Mouse (Mus musculus) cerebellum, postnatal 36 days (tissue): ENCODE results near the gene Cep41.
A peak's percentile ranks its signal among the peaks of the same experiment; 100 is the strongest.

Experiments used
- DNase-seq, 2 experiments: peaks; one replicate each; pipeline ENCODE4 v3.0.0; 2021 to 2022; ENCODE audit warnings: mixed read lengths in 2 of 2

Cep41 gene

DNA sequence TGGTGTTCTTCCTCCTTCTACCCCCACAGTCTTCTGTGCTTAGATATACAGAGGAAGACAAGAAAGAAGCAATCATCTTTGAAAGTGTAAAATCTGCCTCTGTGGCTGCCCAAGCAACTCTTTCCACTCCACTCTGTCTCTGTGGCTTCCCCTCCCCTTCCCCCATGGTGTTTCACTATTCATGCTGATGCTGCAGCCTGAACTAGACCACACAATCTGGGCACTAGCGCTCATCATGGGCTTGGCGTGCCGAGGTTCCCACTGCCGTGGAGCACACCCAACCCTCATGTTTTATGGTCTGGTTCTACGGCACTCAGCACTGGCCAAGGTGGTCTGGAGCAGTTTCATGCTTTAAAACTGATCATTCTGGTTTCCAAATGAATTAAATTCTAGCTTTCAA, 21.9 kb downstream of the Cep41 start:
- no peak for DNase-seq

GRCm38 (mm10) chr6:30667585-30667984, 26.0 kb downstream of the Cep41 start:
- DNase-seq = no peak

- no peak for DNase-seq
Observed at GRCm38 (mm10) chr6:30666043-30666442, 27.5 kb downstream of the Cep41 start.

- no peak for DNase-seq
Observed at GRCm38 (mm10) chr6:30665296-30665695, 28.3 kb downstream of the Cep41 start.

GRCm38 (mm10) chr6:30664776-30665175, 28.8 kb downstream of the Cep41 start:
- DNase-seq = no peak

GRCm38 (mm10) chr6:30658619-30659018, 34.9 kb downstream of the Cep41 start:
- DNase-seq = no peak

GRCm38 (mm10) chr6:30657279-30657678, 36.3 kb downstream of the Cep41 start:
- DNase-seq = no peak

DNA sequence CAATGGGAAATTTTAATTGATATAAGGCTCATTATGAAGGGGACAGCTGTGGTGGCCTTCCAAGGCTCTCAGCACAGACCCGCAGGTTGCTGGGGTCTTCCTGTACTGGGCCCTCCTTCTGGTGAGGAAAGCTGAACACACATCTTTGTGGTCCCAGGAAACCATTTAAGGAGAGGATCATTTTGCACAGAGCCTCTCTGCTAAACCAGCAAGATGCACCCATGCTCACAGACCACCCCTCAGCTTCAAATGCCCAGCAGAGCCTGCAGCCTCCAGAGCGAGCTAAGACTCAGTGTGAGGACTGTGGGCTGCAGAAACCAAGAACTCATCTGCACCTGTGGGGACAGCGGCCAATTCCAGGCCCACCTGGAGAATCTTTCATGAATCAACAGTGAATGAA, 38.6 kb downstream of the Cep41 start:
- no peak for DNase-seq

DNA sequence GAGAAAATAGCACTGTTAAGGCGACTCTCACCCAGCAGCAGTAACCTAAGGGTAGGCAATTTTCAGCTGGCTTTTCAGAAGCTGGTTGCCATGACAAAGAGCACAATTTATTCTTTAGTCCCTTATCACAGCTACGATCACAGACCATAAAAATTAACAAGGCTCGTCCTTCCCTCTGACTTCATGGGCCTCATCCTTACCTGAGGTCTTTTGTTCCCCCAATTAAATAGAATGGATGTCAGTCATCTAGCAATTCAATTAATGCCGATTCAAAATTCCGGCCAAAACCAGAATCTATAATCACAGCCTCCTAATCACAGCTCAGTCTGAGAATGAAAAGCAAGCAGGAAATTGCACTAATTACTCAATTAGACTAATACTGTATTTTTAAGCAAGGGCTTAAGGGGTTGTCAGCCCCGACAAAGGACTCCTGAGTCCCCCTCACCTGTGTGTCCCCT, 39.1 kb downstream of the Cep41 start:
- no peak for DNase-seq

DNA sequence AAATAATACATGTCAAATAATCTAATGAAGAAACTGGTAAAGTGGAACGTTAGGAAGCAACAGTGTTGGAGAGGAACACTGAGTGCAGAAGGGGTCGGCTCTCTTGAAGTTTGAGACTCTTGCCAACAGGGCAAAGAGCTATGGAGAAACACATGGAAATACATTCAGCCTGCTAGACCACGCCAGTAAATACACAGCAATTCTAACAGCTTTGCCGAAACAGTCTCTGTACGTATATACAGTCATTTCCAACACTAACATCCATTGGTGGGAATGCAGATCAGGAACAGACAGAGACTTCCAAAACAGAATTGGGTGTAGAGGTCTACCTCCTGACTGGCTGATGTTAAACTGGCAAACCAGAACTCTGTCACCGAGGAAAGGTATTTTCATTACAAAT, 40.0 kb downstream of the Cep41 start:
- DNase-seq = no peak

DNA sequence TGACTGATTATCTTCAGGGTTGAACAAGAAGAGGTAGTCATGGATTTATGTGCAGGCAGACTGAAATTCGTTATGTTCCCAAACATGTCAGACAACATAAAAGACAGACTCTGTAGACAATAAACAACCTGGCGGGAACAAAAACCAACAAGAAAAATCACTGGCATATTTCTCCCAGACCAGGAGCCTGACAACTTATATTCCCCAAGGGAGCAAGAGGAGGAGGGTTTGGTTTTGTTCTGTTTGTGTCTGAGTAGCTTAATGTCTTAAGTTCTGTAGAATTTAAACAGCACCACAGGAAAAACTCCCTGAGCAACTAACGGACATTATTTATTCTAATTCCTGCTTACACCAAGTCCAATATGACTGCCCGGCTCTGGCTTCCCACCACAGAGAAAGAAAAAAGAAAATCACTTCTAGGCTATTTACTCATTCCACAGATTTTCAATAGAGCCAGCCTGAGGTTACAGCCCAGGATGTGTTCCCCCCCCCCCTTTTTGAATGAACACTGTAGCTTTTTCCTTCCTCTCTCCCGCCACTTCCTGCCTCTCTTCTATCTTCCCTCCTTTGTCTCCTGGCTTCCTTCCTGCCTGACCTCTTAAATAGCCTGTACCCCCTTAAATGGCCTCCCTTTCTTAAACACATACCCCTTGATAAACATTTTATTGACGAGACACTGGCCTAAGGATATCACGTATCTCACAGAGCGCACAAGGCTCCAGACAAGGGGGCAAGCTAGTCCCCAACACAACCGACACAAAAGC, 40.9 kb downstream of the Cep41 start:
- DNase-seq = no peak

GRCm38 (mm10) chr6:30649651-30650296, 43.8 kb downstream of the Cep41 start:
- no peak for DNase-seq

DNA sequence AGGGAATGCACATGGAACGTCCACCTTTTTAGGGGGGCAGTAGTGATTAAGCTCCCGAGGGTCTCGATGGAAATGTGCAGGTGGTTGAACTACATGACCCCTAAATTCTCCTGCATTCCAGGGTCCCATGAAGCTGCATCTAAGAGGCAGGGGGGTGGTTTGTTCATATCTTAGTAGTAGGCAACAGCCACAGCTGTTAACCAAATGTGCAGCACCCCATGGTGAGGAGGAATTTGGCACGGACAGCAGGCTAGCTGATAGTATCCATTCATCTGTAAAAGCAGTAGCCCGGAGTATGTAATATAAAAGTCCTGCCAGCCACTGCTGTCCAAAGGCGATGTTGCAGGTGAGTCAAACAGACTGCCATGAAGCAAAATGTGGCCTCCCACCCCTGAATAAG, 48.2 kb downstream of the Cep41 start:
- no peak for DNase-seq

- DNase-seq = no peak
Observed at GRCm38 (mm10) chr6:30644462-30644861, 49.1 kb downstream of the Cep41 start.

DNA sequence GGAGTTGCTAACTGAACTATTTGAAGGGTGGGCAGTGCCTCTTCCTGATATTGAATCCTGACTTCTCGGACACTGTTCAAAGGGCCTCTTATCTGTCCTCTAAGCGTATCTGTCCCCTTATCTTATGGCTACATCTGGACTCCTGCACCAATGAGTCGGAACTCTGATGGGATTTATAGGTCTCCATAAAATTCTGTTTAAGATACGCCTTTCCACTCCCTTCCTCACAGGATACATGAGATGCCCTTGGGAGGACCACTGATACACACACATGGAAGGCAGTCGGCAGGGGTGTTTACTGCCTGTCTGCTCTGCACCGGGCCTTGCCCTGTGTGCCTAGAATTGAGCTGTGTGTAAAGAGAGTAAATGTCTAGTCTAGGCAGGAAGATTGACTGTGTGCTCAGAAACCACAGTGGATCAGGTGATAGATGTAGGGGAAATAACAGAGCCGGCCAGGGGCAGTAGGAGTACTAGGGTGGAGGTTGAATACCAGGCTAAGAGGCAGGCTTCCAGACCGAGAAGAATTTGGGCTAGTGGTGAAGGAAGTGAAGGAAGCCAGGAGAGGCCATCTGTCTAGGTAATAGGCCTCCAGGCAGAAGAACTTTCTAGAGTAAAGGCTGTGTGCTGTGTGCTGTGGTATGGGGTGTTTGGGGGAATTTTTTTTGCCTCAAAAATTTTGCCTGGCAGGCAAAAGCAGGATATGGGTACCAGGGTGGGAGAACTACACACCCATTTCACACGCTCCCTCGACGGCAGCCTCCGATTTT, 49.7 kb downstream of the Cep41 start:
- DNase-seq = no peak

- DNase-seq = no peak
Observed at GRCm38 (mm10) chr6:30638674-30639268, 54.8 kb downstream of the Cep41 start, which contains the start of gene Cpa1. TSS of gene Cpa1 (plus strand) at chr6:30639218.

DNA sequence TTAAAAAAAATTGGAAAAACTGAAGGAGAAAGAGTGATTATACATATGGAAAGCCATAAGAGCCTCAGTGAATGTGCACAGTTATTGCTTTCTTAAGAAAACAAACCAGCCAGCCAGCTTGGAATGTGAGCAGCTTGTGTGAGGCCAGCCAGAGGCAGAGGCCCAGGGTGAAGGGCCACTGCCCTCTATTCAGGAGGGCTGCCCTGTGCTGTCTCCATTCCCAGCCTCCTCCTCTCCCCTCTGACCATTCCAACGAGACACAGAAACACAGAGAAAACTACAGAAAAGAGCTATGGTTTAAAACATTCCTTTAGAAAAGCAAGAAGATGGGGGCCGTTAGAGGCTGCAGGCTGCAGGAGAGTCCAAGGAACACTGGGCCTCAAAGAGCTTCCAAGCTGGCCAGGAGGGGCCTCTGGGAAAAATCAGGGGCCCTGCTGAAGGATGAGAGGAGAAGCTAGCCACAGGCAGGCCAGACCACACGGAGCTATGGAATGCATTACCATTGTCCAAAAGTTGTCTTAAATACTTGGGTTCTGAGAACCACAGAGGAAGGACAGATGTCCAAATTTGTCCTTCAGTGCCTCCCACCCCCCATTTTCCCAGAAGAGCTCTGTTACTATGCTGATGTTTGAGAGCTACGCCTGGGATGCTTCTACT, 57.2 kb downstream of the Cep41 start:
- DNase-seq = no peak

- DNase-seq = no peak
Observed at GRCm38 (mm10) chr6:30635361-30635862, 58.1 kb downstream of the Cep41 start.

GRCm38 (mm10) chr6:30629989-30630388, 63.6 kb downstream of the Cep41 start:
- no peak for DNase-seq

GRCm38 (mm10) chr6:30628152-30628551, 65.4 kb downstream of the Cep41 start:
- DNase-seq = peak; percentile 14 to 18

DNA sequence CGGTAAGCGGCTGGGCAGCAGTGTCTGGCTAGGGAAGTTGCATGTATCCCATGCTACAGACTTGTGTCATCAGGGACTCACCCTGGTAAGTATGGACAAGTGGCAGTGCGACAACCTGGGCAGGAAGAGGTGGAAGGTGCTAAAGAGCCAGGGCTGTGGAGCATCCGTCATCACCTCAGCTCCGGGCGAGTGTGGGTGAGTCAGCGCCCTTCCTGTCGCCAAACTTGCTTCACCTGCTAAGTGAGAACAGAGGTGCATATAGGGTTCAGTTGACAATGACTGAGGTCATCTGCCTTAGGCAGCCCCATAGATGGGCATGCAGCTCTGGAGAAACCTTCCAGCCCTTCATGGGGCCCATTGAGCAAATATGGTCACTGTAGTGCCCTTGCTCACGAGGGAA, 68.8 kb downstream of the Cep41 start:
- DNase-seq = no peak

GRCm38 (mm10) chr6:30621986-30622389, 71.6 kb downstream of the Cep41 start:
- no peak for DNase-seq
